Mouse (Mus musculus) liver, embryonic 13.5 days (tissue): Measurements from ENCODE around the gene Mef2d. TPM values are rescaled to one million over a fixed set of nuclear protein-coding genes. Genes with fewer than 3 reads are reported as not detected.

ENCODE experiments used
- ATAC-seq: fragments of 200-750 bp; cut with Nextera tagmentation; 2 replicates; pipeline ENCODE4 v1.8.0; 2017; ENCODE audit warnings: low read depth, mild to moderate bottlenecking, moderate number of reproducible peaks, moderate library complexity
- DNase-seq: peaks from one replicate; pipeline ENCODE4 v3.0.0; 2022
- H3K27ac ChIP-seq: fragments of 300-500 bp; sonication (generic); 2 replicates; pipeline ENCODE4 v1.5.1; 2015; ENCODE audit warnings: moderate library complexity, mild to moderate bottlenecking, inconsistent platforms
- H3K27me3 ChIP-seq: fragments of 300-500 bp; sonication (generic); 2 replicates; pipeline ENCODE4 v1.6.1; 2015; ENCODE audit warnings: mild to moderate bottlenecking, inconsistent platforms
- H3K36me3 ChIP-seq: fragments of 300-500 bp; sonication (generic); 2 replicates; pipeline ENCODE4 v1.6.1; 2015; ENCODE audit warnings: mild to moderate bottlenecking, inconsistent platforms
- H3K4me1 ChIP-seq: fragments of 300-500 bp; sonication (generic); replicated peaks from 2 replicates; pipeline ENCODE4 v1.6.1; 2015; ENCODE audit warnings: inconsistent platforms
- H3K4me2 ChIP-seq: fragments of 300-500 bp; sonication (generic); 2 replicates; pipeline ENCODE4 v1.6.1; 2015; ENCODE audit warnings: inconsistent platforms, mild to moderate bottlenecking, moderate library complexity
- H3K4me3 ChIP-seq: fragments of 300-500 bp; sonication (generic); replicated peaks from 2 replicates; pipeline ENCODE4 v1.5.1; 2015; ENCODE audit warnings: mild to moderate bottlenecking, inconsistent platforms
- H3K9ac ChIP-seq: fragments of 300-500 bp; sonication (generic); 2 replicates; pipeline ENCODE4 v1.6.1; 2015; ENCODE audit warnings: mild to moderate bottlenecking, inconsistent platforms
- H3K9me3 ChIP-seq: fragments of 300-500 bp; sonication (generic); replicated peaks from 2 replicates; pipeline ENCODE4 v1.6.1; 2016; ENCODE audit warnings: inconsistent platforms
- WGBS: fragments of 180-500 bp; shearing (Covaris S2); methylation state at CpG from one replicate; pipeline ENCODE4 v1.1.7; 2015; ENCODE audit not compliant: insufficient replicate concordance; 5-methylcytosine and 5-hydroxymethylcytosine counted together
- polyA plus RNA-seq: library from polyadenylated mRNA; unstranded; fragments of >200 nt; fragmentation: Nextera tagmentation; extraction: Ambion mirVana; gene quantifications from 2 replicates; pipeline ENCODE4 v1.2.1, GENCODE M21; 2015

Mef2d gene
- polyA plus RNA-seq, 1 experiment from 2014 or later = 5.5 TPM

GRCm38 (mm10) chr3:88137821-88138220, 4.4 kb upstream of the Mef2d start:
- peak overlapping the region; percentile 72 for H3K9ac ChIP-seq
- H3K4me3 ChIP-seq = peak overlapping the region; percentile 61
- H3K4me2 ChIP-seq = peak overlapping the region; percentile 88
- H3K4me1 ChIP-seq = peaks cover 63% of the 10 kb centered on the region
- WGBS = 5% methylated on average over 3 of the region's 3 CpGs
- no peak for ATAC-seq
- H3K27ac ChIP-seq = peak overlapping the region; percentile 70
- H3K36me3 ChIP-seq = no peaks in the 10 kb centered on the region
- no peaks in the 10 kb centered on the region for H3K9me3 ChIP-seq
- no peaks in the 10 kb centered on the region for H3K27me3 ChIP-seq
- DNase-seq = no peak

- Histone ChIP-seq H3K27me3 (no peaks in the 10 kb centered on the region), H3K36me3 (no peaks in the 10 kb centered on the region), H3K4me1 (peaks cover 68% of the 10 kb centered on the region), H3K4me2 (peak overlapping the region; percentile 88), H3K9ac (peak overlapping the region; percentile 72), H3K27ac (peak overlapping the region; percentile 70), H3K9me3 (no peaks in the 10 kb centered on the region), H3K4me3 (peak overlapping the region; percentile 61)
- DNase-seq (peak; percentile 83), ATAC-seq (peak; percentile 35)
- under 1% methylated on average over 32 of the region's 32 CpGs for WGBS
Observed at GRCm38 (mm10) chr3:88138336-88139242, 3.6 kb upstream of the Mef2d start.

- Histone ChIP-seq H3K27me3 (no peaks in the 10 kb centered on the region), H3K4me1 (peaks cover 76% of the 10 kb centered on the region), H3K9me3 (no peaks in the 10 kb centered on the region), H3K4me3 (peak overlapping the region; percentile 61), H3K27ac (peak overlapping the region; percentile 97), H3K36me3 (no peaks in the 10 kb centered on the region), H3K4me2 (peak overlapping the region; percentile 88), H3K9ac (peak overlapping the region; percentile 72)
- DNase-seq = no peak
- no peak for ATAC-seq
- 18% methylated on average over 25 of the region's 25 CpGs for whole genome bisulfite sequencing
Observed at GRCm38 (mm10) chr3:88139243-88140177, 2.7 kb upstream of the Mef2d start.

- 27% methylated on average over 11 of the region's 11 CpGs for WGBS
- no peaks in the 10 kb centered on the region for H3K27me3 ChIP-seq
- no peaks in the 10 kb centered on the region for H3K36me3 ChIP-seq
- peaks cover 84% of the 10 kb centered on the region for H3K4me1 ChIP-seq
- peak overlapping the region; percentile 19; the same call in 1 of the 2 replicates for H3K9ac ChIP-seq
- peak overlapping the region; percentile 97 for H3K27ac ChIP-seq
- ATAC-seq = no peak
- H3K4me3 ChIP-seq = no peak overlapping the region
- H3K9me3 ChIP-seq = no peaks in the 10 kb centered on the region
- H3K4me2 ChIP-seq = peak overlapping the region; percentile 99
- no peak for DNase-seq
Observed at GRCm38 (mm10) chr3:88140178-88140902, 1.8 kb upstream of the Mef2d start.

- no peak overlapping the region for H3K4me3 ChIP-seq
Observed at GRCm38 (mm10) chr3:88140903-88141430, 1.2 kb upstream of the Mef2d start.

GRCm38 (mm10) chr3:88141439-88141786, 759 bp upstream of the Mef2d start:
- Histone ChIP-seq H3K4me2 (peak overlapping the region; percentile 99), H3K9ac (peak overlapping the region; percentile 90), H3K36me3 (0 out of 2 replicates have a peak, but pooled peaks cover 6% of the 10 kb centered on the region), H3K4me3 (peak overlapping the region; percentile 86), H3K27ac (peak overlapping the region; percentile 97), H3K27me3 (no peaks in the 10 kb centered on the region), H3K9me3 (no peaks in the 10 kb centered on the region), H3K4me1 (peaks cover 92% of the 10 kb centered on the region)
- 10% methylated on average over 9 of the region's 9 CpGs for WGBS
- no peak for ATAC-seq
- peak; percentile 19 for DNase-seq

More at GRCm38 (mm10) chr3:88140903-88141430, 1.2 kb upstream of the Mef2d start:
- ATAC-seq = no peak
- Histone ChIP-seq H3K9me3 (no peaks in the 10 kb centered on the region), H3K4me1 (peaks cover 91% of the 10 kb centered on the region), H3K27me3 (no peaks in the 10 kb centered on the region), H3K36me3 (0 out of 2 replicates have a peak, but pooled peaks cover 5% of the 10 kb centered on the region), H3K27ac (peak overlapping the region; percentile 97), H3K9ac (peak overlapping the region; percentile 19; the same call in 1 of the 2 replicates), H3K4me2 (peak overlapping the region; percentile 99)
- WGBS = 40% methylated on average over 6 of the region's 6 CpGs
- no peak for DNase-seq

GRCm38 (mm10) chr3:88142546-88142915, 359 bp downstream of the Mef2d start:
- Histone ChIP-seq H3K27me3 (no peaks in the 10 kb centered on the region), H3K36me3 (0 out of 2 replicates have a peak, but pooled peaks cover 6% of the 10 kb centered on the region), H3K9me3 (no peaks in the 10 kb centered on the region), H3K9ac (peak overlapping the region; percentile 90), H3K4me1 (peaks cover 95% of the 10 kb centered on the region), H3K27ac (peak overlapping the region; percentile 97), H3K4me3 (peak overlapping the region; percentile 86), H3K4me2 (peak overlapping the region; percentile 99)
- under 1% methylated on average over 57 of the region's 57 CpGs for WGBS
- DNase-seq = peak; percentile 57
- peak; percentile 37 for ATAC-seq

GRCm38 (mm10) chr3:88142916-88143771, 972 bp downstream of the Mef2d start:
- Histone ChIP-seq H3K4me2 (peak overlapping the region; percentile 99), H3K9ac (peak overlapping the region; percentile 90), H3K27ac (peak overlapping the region; percentile 97), H3K27me3 (no peaks in the 10 kb centered on the region), H3K4me1 (peaks cover 95% of the 10 kb centered on the region), H3K4me3 (peak overlapping the region; percentile 86), H3K36me3 (0 out of 2 replicates have a peak, but pooled peaks cover 6% of the 10 kb centered on the region), H3K9me3 (no peaks in the 10 kb centered on the region)
- WGBS = under 1% methylated on average over 33 of the region's 33 CpGs
- DNase-seq (peak; percentile 56), ATAC-seq (peak; percentile 34)

GRCm38 (mm10) chr3:88143961-88144486, 1.9 kb downstream of the Mef2d start:
- H3K9ac ChIP-seq = peak overlapping the region; percentile 90
- ATAC-seq (peak; percentile 42), DNase-seq (peak; percentile 67)
- H3K27ac ChIP-seq = peak overlapping the region; percentile 97
- H3K4me2 ChIP-seq = peak overlapping the region; percentile 99
- H3K9me3 ChIP-seq = no peaks in the 10 kb centered on the region
- peak overlapping the region; percentile 86 for H3K4me3 ChIP-seq
- no peaks in the 10 kb centered on the region for H3K27me3 ChIP-seq
- peaks cover 95% of the 10 kb centered on the region for H3K4me1 ChIP-seq
- WGBS = 4% methylated on average over 5 of the region's 5 CpGs
- H3K36me3 ChIP-seq = 0 out of 2 replicates have a peak, but pooled peaks cover 6% of the 10 kb centered on the region
